Mouse (Mus musculus): Measurements from ENCODE around the gene Oas1h. TPM values are rescaled to one million over a fixed set of nuclear protein-coding genes. Genes with fewer than 3 reads are reported as not detected.
"Not testable (repeated sequence)": the region's sequence is repeated elsewhere in the genome, so short reads cannot be mapped to it uniquely, and the experiment has no call there.

Gene Oas1h
- total RNA-seq, 2 experiments from 2014 or later = not detected

- not testable (repeated sequence) for ATAC-seq (replicated peaks; ENCODE audit: low FRiP score, poor library complexity, severe bottlenecking)
These were observed 58.1 kb downstream of the Oas1h start for GRCm38 (mm10) chr5:120919156-120919935.

DNA sequence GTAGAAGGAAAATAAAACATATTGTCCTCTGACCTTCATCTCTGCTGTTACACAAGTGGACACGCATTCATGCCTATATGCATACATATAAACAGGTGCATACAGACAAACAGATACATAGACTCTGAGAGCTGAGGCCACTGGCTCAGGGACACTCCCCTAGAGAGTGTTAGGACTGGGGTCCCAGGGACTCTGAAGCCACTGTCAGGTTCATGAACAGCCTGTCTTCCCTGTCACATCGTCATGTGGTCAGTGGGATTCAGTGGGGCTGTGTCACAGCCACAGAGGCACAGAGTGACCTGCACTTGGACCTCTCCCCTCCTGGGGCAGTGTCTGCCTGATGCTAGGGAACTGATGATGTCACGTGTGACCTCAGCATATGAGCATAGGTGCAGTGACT is 59.1 kb downstream of the Oas1h start:
- no peak for ATAC-seq (replicated peaks; ENCODE audit: low FRiP score, poor library complexity, severe bottlenecking)

Other genes starting within 250 kb of the Oas1h start
- 0.72 TPM in 1 of 2 replicates, not detected in the other for gene Rita1, start 248.8 kb upstream of the Oas1h start, total RNA-seq (2015; ENCODE audit: low replicate concordance)
- 3.9 TPM in 1 of 2 replicates, not detected in the other for gene Rita1, start 248.8 kb upstream of the Oas1h start, total RNA-seq (2017; ENCODE audit: low replicate concordance)
- gene Ddx54, start 248.7 kb upstream of the Oas1h start, total RNA-seq (2015; ENCODE audit: low replicate concordance) = 1.1 and 1.3 TPM in 2 replicates
- gene Ddx54, start 248.7 kb upstream of the Oas1h start, total RNA-seq (2017; ENCODE audit: low replicate concordance) = 6.4 and 8.1 TPM in 2 replicates
- not detected in 2 replicates for gene Cfap73, start 227.2 kb upstream of the Oas1h start, total RNA-seq (2015; ENCODE audit: low replicate concordance)
- gene Cfap73, start 227.2 kb upstream of the Oas1h start, total RNA-seq (2017; ENCODE audit: low replicate concordance) = not detected in 2 replicates
- 14.3 TPM in 1 of 2 replicates, not detected in the other for gene Rasal1, start 212.6 kb upstream of the Oas1h start, total RNA-seq (2015; ENCODE audit: low replicate concordance)
- gene Rasal1, start 212.6 kb upstream of the Oas1h start, total RNA-seq (2017; ENCODE audit: low replicate concordance) = not detected in 2 replicates
- gene Dtx1, start 149.5 kb upstream of the Oas1h start, total RNA-seq (2015; ENCODE audit: low replicate concordance) = 7.5 TPM in 1 of 2 replicates, not detected in the other
- 0.39 and 0.61 TPM in 2 replicates for gene Dtx1, start 149.5 kb upstream of the Oas1h start, total RNA-seq (2017; ENCODE audit: low replicate concordance)
- 5.0 and 12.3 TPM in 2 replicates for gene Oas2, start 111.6 kb upstream of the Oas1h start, total RNA-seq (2015; ENCODE audit: low replicate concordance)
- 3.5 TPM in 2 replicates for gene Oas2, start 111.6 kb upstream of the Oas1h start, total RNA-seq (2017; ENCODE audit: low replicate concordance)
- gene Oas3, start 83.8 kb upstream of the Oas1h start, total RNA-seq (2015; ENCODE audit: low replicate concordance) = 62.9 and 68.5 TPM in 2 replicates
- gene Oas3, start 83.8 kb upstream of the Oas1h start, total RNA-seq (2017; ENCODE audit: low replicate concordance) = 45.4 and 47.3 TPM in 2 replicates
- gene Oas1e, start 65.9 kb upstream of the Oas1h start, total RNA-seq (2015; ENCODE audit: low replicate concordance) = not detected in 2 replicates
- 3.0 TPM in 1 of 2 replicates, not detected in the other for gene Oas1e, start 65.9 kb upstream of the Oas1h start, total RNA-seq (2017; ENCODE audit: low replicate concordance)
- 2.2 and 9.6 TPM in 2 replicates for gene Oas1c, start 48.9 kb upstream of the Oas1h start, total RNA-seq (2015; ENCODE audit: low replicate concordance)
- gene Oas1c, start 48.9 kb upstream of the Oas1h start, total RNA-seq (2017; ENCODE audit: low replicate concordance) = 6.7 and 11.6 TPM in 2 replicates
- gene Oas1f, start 14.1 kb upstream of the Oas1h start, total RNA-seq (2015; ENCODE audit: low replicate concordance) = not detected in 2 replicates
- not detected in 2 replicates for gene Oas1f, start 14.1 kb upstream of the Oas1h start, total RNA-seq (2017; ENCODE audit: low replicate concordance)
- not detected in 2 replicates for gene Oas1g, start 26.2 kb downstream of the Oas1h start, total RNA-seq (2015; ENCODE audit: low replicate concordance)
- gene Oas1g, start 26.2 kb downstream of the Oas1h start, total RNA-seq (2017; ENCODE audit: low replicate concordance) = 0.90 TPM in 1 of 2 replicates, not detected in the other
- 2.5 and 16.3 TPM in 2 replicates for gene Oas1a, start 46.1 kb downstream of the Oas1h start, total RNA-seq (2015; ENCODE audit: low replicate concordance)
- gene Oas1a, start 46.1 kb downstream of the Oas1h start, total RNA-seq (2017; ENCODE audit: low replicate concordance) = 5.1 and 6.5 TPM in 2 replicates
- not detected in 2 replicates for gene Oas1d, start 53.1 kb downstream of the Oas1h start, total RNA-seq (2015; ENCODE audit: low replicate concordance)
- not detected in 2 replicates for gene Oas1d, start 53.1 kb downstream of the Oas1h start, total RNA-seq (2017; ENCODE audit: low replicate concordance)
- gene Rph3a, start 148.7 kb downstream of the Oas1h start, total RNA-seq (2015; ENCODE audit: low replicate concordance) = not detected in 2 replicates
- not detected in 2 replicates for gene Rph3a, start 148.7 kb downstream of the Oas1h start, total RNA-seq (2017; ENCODE audit: low replicate concordance)

All from erythroid progenitor cell, adult 5-6 weeks (primary cell).